Mouse (Mus musculus): ENCODE data around the gene Phox2b.

DNA sequence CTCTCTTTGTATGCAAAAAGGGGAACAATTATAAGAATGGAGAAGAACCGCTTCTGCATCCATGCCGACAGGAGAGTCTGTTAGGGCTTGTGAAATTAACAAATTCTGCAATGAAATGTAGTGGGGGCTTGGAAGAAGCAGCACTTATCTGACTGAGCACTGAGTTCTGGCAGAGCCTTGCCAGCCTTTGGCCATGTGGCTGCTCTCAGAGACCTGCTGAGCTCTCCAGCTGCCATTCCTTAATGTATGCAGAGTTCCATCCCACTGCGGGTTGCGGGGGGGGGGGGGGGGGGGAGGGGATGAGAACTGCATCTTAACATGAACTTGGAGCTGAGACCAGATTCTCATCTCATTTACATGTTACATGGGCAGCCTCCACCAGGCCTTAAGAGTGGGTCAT, 38.6 kb downstream of the Phox2b start:
- TF ChIP-seq CTCF (conservative IDR thresholded peaks at IDR 0.05; ENCODE audit: low read length) (no peak), POU5F1 (IDR thresholded peaks at IDR 0.05; ENCODE audit: borderline replicate concordance, low read length) (no peak), NANOG (IDR thresholded peaks at IDR 0.05; ENCODE audit: borderline replicate concordance, low read length) (no peak)

Data from E14TG2a.4 (cell line).